Mouse (Mus musculus) ZHBTc4 (cell line): ENCODE measurements at regions not wholly inside any gene's neighbourhood (a gene's known extent, or its start where the extent isn't known, plus 50 kb on each side); places are given as distances from the start of the nearest gene placed in this dataset.

Experiments used
- DNase-seq: peaks from one replicate; pipeline ENCODE4 v3.0.0-alpha.2; 2011; ENCODE audit warnings: low read depth, low spot score

DNA sequence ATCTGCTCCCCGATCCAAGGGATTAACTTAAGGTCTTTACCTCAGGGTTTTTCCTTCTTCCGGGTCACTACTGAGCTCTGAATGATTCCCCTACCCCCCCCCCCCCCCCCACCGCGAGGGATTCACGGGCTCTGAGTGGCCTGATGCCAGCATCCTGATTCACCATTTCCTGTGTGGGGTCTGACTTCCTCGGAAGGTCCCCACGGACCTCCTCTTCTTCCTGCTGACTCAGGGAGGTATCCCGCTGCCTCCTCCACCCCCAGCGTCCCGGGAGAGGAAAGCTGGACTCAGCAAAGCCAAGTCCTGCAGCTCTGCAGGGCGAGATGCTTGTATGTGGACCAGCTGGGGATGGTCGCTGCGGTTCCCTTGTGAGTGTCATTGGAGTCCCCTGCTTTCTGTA, 110.5 kb upstream of the Zfp217 start:
- DNase-seq: no peak

DNA sequence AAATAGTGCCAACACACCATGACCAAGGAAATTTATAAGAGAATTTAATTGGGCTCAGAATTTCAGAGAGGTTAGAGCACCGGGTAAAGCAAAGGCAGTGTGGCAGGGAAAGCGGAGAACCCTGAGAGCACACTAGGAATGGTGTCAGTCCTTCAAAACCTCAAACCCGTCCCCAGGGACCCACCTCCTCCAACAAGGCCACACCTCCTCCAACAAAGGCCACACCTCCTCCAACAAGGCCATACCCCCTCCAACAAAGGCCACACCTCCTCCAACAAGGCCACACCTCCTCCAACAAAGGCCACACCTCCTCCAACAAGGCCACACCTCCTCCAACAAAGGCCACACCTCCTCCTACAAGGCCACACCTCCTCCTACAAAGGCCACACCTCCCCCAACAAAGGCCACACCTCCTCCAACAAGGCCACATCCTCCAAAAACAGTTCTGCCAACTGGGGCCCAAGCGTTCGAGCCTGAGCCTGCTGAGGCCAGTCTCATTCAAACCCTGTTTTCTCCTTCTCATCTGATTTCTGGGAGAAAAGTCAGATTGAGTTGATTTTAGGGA, 109.8 kb upstream of the Zfp217 start:
- peak; percentile 82 for DNase-seq

DNA sequence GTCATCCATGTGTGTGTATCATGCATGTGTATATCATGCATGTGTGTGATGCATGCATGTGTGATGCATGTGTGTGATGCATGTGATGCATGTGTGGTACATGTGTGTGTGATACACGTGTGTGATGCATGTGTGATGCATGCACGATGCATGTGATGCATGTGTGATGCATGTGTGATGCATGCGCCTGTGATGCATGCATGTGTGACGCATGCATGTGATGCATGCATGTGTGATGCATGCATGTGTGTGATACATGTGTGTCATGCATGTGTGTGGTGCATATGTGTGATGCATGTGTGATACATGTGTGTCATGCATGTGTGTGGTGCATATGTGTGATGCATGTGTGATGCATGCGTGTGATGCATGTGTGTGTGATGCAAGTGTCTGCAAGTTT, 108.1 kb upstream of the Zfp217 start:
- DNase-seq: peak; percentile 45

DNA sequence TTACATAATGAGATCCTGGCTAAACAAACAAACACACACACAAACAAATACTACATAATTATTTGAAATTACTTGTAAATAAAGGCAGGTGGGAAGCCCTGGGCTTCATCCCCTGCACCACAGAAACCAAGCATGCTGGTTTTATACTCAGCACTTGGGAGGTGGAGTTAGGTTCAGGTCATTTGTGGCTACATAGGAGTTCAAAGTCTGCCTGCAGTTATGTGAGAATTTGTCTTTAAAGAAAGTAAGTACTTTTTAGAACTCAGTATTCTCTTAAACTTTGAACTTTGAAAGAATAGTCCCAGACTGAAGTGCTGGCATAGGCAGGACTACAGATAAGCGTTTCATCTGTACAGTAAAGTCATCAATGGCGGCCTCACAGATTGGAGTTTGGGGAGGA, 107.6 kb upstream of the Zfp217 start:
- no peak for DNase-seq

DNA sequence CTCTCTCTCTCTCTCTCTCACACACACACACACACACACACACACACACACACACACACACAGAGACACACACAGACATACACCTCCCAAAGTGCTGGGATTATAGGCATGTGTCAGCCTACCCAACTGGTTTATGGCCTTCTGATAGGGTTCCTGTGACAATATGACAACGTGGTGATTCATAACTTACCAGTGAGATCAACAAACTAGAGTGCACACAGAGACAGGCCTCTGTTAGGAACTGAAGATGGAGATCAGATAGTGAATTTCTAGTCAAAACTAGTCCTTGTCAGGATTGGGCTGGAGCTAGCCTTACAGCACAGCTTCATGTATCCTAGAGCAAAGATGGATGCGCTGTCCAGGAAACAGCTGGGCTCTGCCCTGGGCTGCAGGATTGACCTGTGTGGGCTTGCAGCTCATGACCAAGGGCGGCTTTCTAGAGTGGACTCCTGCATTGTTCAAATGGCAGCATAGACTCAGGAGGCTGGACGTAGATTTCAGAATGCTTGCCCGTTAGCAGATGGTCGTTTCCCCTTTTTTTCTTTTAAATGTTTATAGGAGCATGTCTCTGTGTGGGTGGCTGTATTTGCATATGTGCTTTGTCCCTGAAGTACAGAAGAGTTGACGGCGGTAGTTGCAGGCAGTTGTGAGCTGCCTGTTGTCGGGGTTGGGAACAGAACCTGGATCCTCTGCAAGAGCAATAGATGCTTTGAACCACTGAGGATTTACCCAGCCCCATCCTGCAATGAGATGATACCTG, 106.0 kb upstream of the Zfp217 start:
- no peak for DNase-seq

DNA sequence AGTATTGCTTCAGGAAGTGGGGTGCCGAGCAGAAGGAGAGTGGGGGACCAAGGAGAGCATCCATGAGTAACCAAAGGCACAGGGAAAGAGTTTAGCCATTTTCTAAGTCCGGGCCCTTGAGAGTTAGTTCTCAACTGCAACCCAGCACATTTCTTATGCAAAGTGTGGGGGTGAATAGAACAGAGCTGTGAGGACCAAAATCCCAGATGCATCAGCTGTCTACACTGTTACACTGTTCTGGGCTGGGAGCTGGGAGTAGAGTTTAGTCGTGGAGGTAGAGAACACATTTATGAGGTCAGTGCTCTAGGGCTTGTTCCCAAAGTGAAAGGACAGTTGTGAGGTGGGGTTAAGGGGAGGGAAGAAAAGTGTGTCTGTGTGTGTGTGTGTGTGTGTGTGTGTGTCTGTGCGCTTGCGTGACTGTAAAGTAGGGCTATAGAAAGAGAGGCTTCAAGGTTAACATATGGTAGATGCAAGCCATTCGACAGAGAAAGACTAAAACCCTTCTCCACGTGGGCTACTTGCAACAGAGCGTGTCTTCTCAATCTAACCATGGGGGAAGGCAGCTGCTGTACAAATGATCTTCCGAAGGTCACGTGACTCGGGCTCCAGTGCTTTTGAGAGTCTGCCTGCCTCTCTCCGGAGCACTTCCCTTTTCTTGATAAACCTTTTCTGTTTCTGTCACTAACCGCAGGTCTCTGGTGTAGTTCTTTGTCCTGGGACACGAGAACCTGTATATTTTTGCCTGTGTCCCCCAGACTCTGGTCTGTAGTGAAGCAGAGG, 104.5 kb upstream of the Zfp217 start:
- peak; percentile 80 for DNase-seq

DNA sequence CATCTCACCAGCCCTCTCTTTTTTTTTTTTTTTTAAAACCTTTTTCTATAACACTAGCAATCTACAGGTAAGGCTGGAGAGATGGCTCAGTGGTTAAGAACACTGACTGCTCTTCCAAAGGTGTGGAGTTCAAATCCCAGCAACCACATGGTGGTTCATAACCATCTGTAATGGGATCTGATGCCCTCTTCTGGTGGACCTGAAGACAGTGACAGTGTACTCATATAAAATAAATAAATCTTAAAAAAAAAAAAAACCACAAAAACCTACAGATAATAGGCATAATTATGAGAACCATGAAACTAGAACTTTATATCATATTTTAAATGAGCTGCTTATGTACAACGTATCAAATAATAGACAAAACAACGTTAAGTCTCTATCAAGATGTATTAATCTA, 102.8 kb upstream of the Zfp217 start:
- no peak for DNase-seq

DNA sequence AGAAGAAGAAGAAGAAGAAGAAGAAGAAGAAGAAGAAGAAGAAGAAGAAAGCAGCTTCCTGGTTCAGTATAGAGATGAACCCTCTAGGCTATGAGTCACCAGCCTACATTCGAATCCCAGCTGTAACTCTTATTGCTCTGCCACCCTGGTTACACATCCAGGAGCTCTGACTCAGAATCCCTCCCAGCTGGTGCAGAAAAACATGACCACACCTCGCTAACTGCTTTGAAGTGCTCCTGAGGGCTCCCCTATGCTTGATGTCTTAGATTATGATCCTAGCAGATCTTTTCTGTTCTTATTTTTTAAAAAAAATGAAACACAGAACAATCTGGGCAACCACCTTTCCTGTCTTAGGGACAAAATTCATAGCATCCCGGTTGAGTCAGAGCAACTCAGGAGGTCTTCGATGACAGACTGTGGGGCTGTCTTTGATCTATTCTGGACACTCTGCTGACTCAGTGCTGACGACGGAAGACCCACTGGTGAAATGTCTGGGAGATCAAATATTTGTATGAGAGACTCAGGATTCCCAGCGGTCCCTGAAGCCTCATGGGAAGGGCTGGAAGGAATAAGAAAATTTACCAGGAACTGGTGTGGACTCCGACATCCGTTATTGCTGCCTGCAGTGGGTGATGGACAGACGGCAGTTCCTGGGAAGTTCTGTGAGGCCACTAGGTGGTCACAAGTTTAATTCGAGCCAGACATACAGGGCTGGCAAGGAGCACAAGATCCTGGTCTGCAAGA, 100.0 kb upstream of the Zfp217 start:
- DNase-seq: no peak

DNA sequence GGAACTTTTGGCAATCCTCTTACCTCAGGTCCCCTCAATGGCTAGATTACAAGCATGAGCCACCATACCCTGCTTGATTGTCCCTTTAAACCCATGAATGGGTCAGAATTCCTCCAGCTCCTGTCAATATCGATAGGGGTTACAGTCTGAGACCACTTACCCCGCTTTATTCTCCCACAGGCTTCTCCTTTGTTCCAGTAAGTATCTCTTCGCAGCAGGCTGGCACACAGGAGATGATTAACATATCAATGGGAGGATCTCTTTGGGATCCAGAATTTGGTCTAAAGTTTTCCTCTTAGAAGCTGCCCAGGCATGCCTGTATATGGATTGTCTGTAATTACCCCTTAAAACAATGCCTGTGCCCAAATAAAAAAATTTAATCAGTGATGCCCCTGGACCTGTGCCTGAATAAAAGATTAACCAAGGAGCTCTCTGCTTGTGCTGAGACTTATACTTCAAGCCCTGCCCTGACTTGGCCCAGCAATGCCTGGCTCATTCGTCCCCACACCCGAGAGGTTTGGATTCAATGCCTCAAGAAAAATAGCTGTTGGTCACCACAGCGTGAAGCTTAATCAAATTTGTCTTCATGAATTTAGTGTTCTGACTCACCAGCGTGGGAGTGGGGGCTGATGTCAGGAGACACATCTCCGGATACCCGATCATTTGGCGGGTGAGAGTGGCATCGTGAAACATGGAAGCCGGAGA, 97.9 kb upstream of the Zfp217 start:
- peak; percentile 81 for DNase-seq

DNA sequence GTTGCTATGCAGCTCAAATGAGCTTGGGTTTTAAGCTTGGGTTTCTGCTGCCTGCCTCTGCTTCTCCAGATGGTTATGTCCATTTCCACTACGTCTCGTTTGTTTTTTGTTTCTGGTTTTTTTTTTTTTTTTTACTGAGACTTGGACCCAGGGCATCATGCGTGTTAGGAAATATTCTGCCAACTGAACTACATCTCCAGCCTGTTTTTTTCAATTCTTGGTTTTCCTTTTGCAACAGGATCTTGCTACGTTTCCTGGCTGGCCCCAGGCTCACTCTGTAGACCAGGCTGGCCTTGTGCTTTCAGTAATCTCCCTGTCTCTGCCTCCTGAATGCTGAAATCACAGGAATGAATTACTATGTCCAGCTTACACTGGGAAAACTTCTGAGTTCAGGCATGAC, 96.2 kb upstream of the Zfp217 start:
- DNase-seq: no peak

DNA sequence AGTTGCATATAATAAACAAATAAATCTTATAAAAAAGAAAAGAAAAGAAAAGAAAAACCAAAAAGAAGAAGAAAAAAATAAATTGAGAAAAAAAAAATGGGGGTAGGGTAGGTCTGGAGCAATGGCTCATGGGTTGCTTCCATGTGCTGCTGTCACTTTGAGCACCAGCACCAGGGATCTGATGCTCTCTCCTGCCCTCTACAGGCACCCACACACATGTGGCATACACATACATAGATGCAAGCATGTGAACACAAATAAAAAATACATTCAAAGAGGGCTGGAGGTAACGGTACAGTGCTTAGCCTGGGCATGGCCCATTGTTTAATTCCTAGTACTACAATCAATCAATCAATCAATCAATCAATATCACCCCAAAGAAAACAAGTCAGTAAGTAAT, 90.1 kb upstream of the Zfp217 start:
- DNase-seq: peak; percentile 78

DNA sequence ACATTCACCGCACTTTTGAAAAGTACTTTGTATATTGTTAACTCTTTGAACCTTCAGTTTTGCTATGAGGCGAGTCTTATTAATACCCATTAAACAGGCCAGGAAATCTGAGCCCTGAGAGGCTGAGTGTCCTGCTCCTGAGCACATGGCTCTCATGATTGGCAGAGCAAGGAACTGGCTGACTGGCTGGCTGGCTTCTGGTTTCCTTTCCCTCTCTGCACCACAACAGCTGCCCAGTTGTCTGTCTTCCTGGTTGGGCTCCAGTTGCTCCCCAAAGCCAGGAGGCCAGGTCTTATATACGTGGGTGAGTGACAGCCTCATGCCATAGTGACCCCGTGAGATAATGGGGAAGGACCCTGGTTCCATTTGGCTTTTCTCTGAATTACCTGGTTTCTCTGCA, 85.5 kb upstream of the Zfp217 start:
- no peak for DNase-seq

DNA sequence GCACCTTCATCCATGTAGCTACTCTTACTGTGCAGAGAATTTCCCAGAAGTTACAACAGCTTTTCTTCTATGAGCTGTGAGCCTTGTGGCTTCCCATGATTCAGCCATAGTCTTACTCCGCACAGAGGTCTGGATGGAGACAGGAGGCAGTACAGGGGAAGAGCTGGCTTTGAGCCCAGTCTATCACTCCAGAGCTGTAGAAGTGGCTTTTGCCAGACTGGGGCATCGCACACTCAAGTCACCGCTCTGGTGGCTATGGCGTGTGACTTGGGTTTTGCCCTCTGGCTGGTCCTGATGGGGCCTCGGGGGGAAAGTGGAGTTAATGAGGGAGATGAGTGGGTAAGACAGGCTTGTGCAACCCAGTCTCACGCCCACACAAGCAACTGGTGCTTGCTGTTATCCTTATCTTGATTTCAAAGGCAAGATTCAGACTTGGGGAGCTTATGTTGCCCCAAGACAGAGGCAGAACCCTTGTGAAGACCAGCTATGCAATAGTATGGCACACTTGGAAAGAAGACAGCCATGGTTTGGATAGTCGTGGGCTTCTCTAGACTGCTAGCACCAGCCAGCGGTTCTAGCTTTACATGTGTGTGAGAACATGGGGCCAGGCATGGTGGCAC, 81.7 kb upstream of the Zfp217 start:
- DNase-seq: no peak

DNA sequence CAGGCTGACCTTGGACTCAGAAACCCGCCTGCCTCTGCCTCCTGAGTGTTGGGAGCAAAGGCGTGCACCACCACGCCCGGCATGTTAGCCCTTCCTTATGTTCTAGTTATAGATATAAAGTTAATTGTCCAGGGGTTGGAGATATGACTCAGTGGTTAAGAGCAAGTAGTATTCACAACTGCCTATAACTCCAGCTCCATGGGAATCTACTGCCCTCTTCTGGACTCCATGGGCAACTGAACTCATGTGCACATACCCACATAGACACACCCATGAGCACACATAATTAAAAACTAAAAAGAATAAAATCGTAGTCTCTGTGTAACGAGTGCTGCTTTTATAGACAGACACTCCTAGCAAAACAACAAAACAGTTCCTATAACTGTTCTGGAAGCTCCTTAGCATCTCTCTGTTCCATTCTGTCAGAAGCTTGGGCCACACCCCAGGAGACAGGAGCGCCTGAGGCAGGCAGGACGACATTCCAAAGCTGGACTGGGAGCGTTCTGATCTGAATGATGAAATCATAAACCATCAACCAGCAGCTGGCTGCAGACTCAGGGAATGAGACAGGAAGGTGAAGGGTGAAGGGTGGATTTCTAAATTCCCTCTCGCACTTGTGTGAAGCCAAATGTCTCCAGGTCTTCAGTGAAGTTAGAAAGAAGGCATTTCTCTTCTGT, 80.6 kb upstream of the Zfp217 start:
- DNase-seq: peak; percentile 69

DNA sequence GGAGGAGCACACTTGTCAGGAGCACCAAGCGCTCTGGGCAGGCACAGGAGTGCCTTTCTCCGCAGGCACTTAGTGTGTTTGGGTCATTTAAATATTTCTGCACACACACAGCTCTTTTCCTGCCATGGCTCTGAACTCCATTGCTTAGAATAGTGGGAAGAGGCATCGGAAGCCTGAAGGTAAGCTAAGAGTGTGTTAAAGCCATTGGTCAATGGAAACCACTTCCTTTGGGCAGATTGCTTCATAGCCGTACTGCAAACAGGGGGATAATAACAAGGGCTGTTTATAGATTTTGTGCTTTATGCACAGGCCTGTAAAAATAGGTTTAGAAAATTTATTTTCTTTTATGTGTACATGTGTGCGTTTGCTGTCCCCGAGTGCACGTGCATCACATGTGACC, 76.0 kb upstream of the Zfp217 start:
- no peak for DNase-seq

DNA sequence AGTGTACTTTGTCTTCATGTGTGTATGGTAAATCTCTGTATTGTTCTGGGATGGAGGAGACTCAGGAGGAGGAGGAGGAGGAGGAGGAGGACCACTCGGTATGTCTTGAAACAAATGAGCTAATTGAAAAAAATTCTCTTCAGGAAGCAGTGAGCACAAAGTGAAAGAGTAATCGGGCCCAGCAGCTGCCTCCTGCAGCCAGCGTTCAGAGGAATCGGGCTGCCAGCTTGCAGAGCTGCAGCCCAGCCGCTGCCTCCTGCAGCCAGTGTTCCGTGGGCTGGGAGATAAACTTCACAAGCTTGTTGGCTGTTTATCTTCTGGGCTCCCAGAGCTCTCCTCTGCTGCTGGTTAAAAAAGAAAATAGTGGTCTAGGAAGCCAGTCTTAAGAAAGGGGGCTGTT, 74.9 kb upstream of the Zfp217 start:
- no peak for DNase-seq

DNA sequence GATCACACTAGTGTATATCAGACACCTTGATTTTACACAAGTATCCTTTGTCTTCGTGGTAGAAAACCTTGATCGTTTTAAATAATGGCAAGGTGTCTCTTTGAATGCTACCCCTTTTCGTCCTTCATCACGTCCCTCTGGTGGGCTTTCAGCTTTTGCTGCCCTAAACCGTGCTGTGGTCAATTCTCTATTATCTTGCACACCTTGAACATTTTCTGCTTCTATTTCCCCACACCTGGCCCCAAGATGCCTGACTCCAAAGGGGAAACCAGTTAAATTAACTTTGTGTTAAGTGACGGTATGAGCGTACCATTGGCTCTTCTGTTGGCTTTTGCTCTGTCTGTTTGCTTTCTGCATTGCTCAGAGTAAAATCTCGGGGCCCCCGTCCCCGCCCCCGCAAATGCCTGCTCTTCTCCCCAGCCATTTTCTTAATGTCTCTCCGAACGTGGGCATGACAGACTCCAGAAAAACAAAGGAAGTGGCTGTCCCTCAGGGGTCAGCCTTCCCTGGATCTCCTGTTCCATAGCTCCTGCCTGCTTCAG, 74.2 kb upstream of the Zfp217 start:
- DNase-seq: no peak

DNA sequence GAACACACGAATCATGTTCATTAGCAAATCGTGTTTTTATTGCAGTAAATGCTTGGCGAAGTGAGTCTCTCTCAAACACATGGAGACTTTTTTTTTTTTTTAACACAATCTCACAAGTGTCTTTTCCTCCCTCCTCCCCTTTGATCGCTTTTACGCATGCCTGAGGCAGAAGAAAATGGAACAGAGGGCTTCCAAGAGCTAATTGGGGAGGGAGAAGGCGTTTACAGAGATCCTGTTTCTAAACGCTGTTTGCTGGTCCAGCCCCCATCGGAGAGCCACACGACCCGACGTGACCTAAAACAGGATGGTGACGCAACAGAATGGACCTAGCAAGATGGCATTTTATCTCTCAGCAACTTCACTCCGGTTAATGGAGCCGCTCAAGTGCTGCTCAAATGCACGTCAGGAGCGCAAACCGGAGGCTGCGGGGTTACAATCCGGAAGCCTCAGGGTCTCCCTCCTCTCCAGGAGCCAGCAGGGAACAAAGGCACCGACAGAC, 73.0 kb upstream of the Zfp217 start:
- peak; percentile 56 for DNase-seq

DNA sequence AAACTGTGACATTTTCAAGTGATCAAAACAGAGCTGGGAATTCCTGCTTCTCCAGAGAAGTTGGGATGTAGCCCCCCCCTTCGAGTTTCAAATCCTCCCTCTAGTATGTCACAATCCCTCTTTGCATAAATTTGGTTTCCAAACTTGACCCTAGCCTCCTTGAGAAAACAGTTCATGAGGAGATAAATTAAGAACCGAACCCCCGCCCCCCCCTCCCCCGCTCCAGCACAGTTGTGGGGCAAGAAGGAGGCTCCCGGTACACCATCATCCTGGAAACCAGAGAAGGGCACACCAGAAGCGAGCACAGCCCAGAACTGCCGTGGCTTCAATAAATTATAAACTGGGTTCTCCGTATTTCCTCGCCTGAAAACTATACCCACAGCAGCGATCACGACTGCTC, 72.5 kb upstream of the Zfp217 start:
- DNase-seq: no peak
